In genomic region chr1:44129929-44130581, GRCm38 (mm10) we compare ENCODE assay signal across 15 mouse cellular contexts.
"Had no signal": no experiment of that assay in that cellular context is flagged by ENCODE, and none has a peak within 500 bp of the region (broad histone marks: within the 10 kb centered on the region; RNA-seq: fewer than 3 reads in every experiment).

No protein-coding gene starts in this region.

- H3K27me3 ChIP-seq: neural tube, embryonic 15.5 days; stomach, embryonic 15.5 days had no signal

- H3K27ac ChIP-seq: neural tube, embryonic 15.5 days; stomach, embryonic 15.5 days; stomach, postnatal 0 days had no signal

- H3K9me3 ChIP-seq: neural tube, embryonic 15.5 days; stomach, embryonic 15.5 days had no signal

- H3K4me1 ChIP-seq: neural tube, embryonic 15.5 days; stomach, embryonic 15.5 days had no signal

- H3K9ac ChIP-seq: neural tube, embryonic 15.5 days; stomach, embryonic 15.5 days had no signal

- H3K4me2 ChIP-seq: neural tube, embryonic 15.5 days; stomach, embryonic 15.5 days had no signal

- DNase-seq: retina, postnatal 1 day; right cerebral cortex, adult 18-20 months; right cerebral cortex, postnatal 14 days; right cerebral cortex, postnatal 25 days; right cerebral cortex, postnatal 4 days; spleen, adult 18-20 months; thymus, adult 18-20 months; thymus, adult 2 months; thymus, postnatal 14 days; thymus, postnatal 25 days; thymus, postnatal 36 days; thymus, postnatal 4 days had no signal

- H3K4me3 ChIP-seq: neural tube, embryonic 15.5 days; stomach, embryonic 15.5 days had no signal
